ENCODE assay signal across 19 mouse cellular contexts in genomic region chr8:95391101-95391500, GRCm38 (mm10). TPM values are rescaled to one million over a fixed set of nuclear protein-coding genes. Genes with fewer than 3 reads are reported as not detected.
DNase-seq lines count a peak whose midpoint lies in the region; ATAC-seq and TF ChIP-seq lines count a peak whose summit lies in the region.
"Had no signal": no experiment of that assay in that cellular context is flagged by ENCODE, and none has a peak within 500 bp of the region (broad histone marks: within the 10 kb centered on the region; RNA-seq: fewer than 3 reads in every experiment).

No protein-coding gene starts in this region.

- H3K4me2 ChIP-seq in heart, embryonic 15.5 days: no peak overlapping the region
- no peak overlapping the region for H3K4me2 ChIP-seq in kidney, embryonic 16.5 days (replicated peaks; ENCODE audit: low read depth, low read length)
- H3K4me2 ChIP-seq: embryonic facial prominence, embryonic 15.5 days; forebrain, embryonic 15.5 days; hindbrain, embryonic 13.5 days had no signal

- no peaks in the 10 kb centered on the region for H3K9me3 ChIP-seq in heart, embryonic 15.5 days (replicated peaks)
- no peaks in the 10 kb centered on the region for H3K9me3 ChIP-seq in kidney, embryonic 16.5 days (ENCODE audit: low read length)
- H3K9me3 ChIP-seq: embryonic facial prominence, embryonic 15.5 days; forebrain, embryonic 15.5 days; G1E; hindbrain, embryonic 13.5 days had no signal

- no peak for TF ChIP-seq POLR2A in heart, adult 2 months (IDR thresholded peaks at IDR 0.05; ENCODE audit: insufficient read depth, low read depth, low read length)

- WGBS in heart, embryonic 15.5 days: 68% methylated on average over 7 of the region's 7 CpGs
- 63% methylated on average over 7 of the region's 7 CpGs for WGBS in heart, adult 2 months
- 51% methylated on average over 7 of the region's 7 CpGs for WGBS in kidney, embryonic 16.5 days

- no peak for ATAC-seq in heart, embryonic 15.5 days (replicated peaks; ENCODE audit: insufficient number of reproducible peaks, insufficient read depth, low FRiP score, low read depth)
- no peak for ATAC-seq in kidney, embryonic 16.5 days (ENCODE audit: low FRiP score, low TSS enrichment)
- ATAC-seq: forebrain, embryonic 15.5 days; hindbrain, postnatal 0 days had no signal

- H3K27me3 ChIP-seq in heart, embryonic 15.5 days: no peaks in the 10 kb centered on the region
- H3K27me3 ChIP-seq in heart, adult 2 months (ENCODE audit: control insufficient read depth, insufficient read depth, low read length): no peaks in the 10 kb centered on the region
- H3K27me3 ChIP-seq in kidney, embryonic 16.5 days (ENCODE audit: insufficient read depth, low read length): no peaks in the 10 kb centered on the region
- H3K27me3 ChIP-seq in splenic B cell, adult 2 months (ENCODE audit: control insufficient read depth, insufficient read depth, low read length, poor library complexity, severe bottlenecking): no peaks in the 10 kb centered on the region
- H3K27me3 ChIP-seq: embryonic facial prominence, embryonic 15.5 days; forebrain, embryonic 15.5 days; hindbrain, embryonic 13.5 days had no signal

- H3K9ac ChIP-seq in heart, embryonic 15.5 days: no peak overlapping the region
- no peak overlapping the region for H3K9ac ChIP-seq in heart, adult 2 months (ENCODE audit: low read depth, low read length)
- no peak overlapping the region for H3K9ac ChIP-seq in kidney, embryonic 16.5 days (replicated peaks; ENCODE audit: low read length)
- H3K9ac ChIP-seq: embryonic facial prominence, embryonic 15.5 days; forebrain, embryonic 15.5 days; hindbrain, embryonic 13.5 days had no signal

- peaks cover 25% of the 10 kb centered on the region for H3K4me1 ChIP-seq in heart, embryonic 15.5 days (replicated peaks)
- H3K4me1 ChIP-seq in heart, adult 2 months (ENCODE audit: control insufficient read depth, insufficient read depth, low read length): peaks cover 25% of the 10 kb centered on the region
- H3K4me1 ChIP-seq in kidney, embryonic 16.5 days (ENCODE audit: insufficient read depth, low read length): peaks cover 12% of the 10 kb centered on the region
- H3K4me1 ChIP-seq: forebrain, embryonic 15.5 days had no signal

- H3K27ac ChIP-seq in heart, embryonic 15.5 days: 0 out of 2 replicates have a peak overlapping the region, but pooled peaks have one; percentile 7
- H3K27ac ChIP-seq in heart, adult 2 months: no peak overlapping the region; the same call in 1 of the 2 replicates
- peak overlapping the region; percentile 65; the same call in 1 of the 2 replicates for H3K27ac ChIP-seq in kidney, embryonic 16.5 days (ENCODE audit: low read length)
- H3K27ac ChIP-seq: forebrain, embryonic 15.5 days; hindbrain, embryonic 13.5 days; hindbrain, postnatal 0 days had no signal

- H3K4me3 ChIP-seq in heart, embryonic 15.5 days: no peak overlapping the region
- no peak overlapping the region for H3K4me3 ChIP-seq in heart, adult 2 months
- no peak overlapping the region for H3K4me3 ChIP-seq in kidney, embryonic 16.5 days (ENCODE audit: low read length)
- H3K4me3 ChIP-seq: embryonic facial prominence, embryonic 15.5 days; erythroblast, embryonic 14.5 days; forebrain, embryonic 15.5 days; hindbrain, embryonic 13.5 days had no signal

- intact Hi-C loops in heart, adult 2 months (cut with DNase I): loop anchor here (5.0 kb wide), 1 partner anchor 36 kb away; no protein-coding TSS in a partner anchor

- TF ChIP-seq CTCF in heart, adult 2 months (IDR thresholded peaks at IDR 0.05): no peak

- no peak for DNase-seq in heart, adult 2 months
- DNase-seq in kidney, adult 18-20 months: no peak
- peak; percentile 29 to 35 for DNase-seq in B cell, adult 2 months
- DNase-seq in splenic B cell, adult 2 months (ENCODE audit: low read depth, low spot score): peak; percentile 79
- DNase-seq: adrenal gland, adult 8-10 months; adrenal gland, postnatal 36 days; cerebellum, adult 8-10 months; cerebellum, postnatal 14 days; embryo, embryonic 11 days; gastrocnemius, postnatal 36 days; heart, adult 11 months had no signal

- H3K79me2 ChIP-seq in heart, adult 2 months (replicated peaks; ENCODE audit: control insufficient read depth, insufficient read depth, low read length): no peaks in the 10 kb centered on the region

- no peak for TF ChIP-seq EP300 in heart, adult 2 months (IDR thresholded peaks at IDR 0.05; ENCODE audit: insufficient read depth, low read depth, low read length)

- no peaks in the 10 kb centered on the region for H3K36me3 ChIP-seq in heart, embryonic 15.5 days
- H3K36me3 ChIP-seq in heart, adult 2 months (ENCODE audit: control insufficient read depth, insufficient read depth, low read length): no peaks in the 10 kb centered on the region
- no peaks in the 10 kb centered on the region for H3K36me3 ChIP-seq in kidney, embryonic 16.5 days (ENCODE audit: insufficient read depth, low read length)
- H3K36me3 ChIP-seq in splenic B cell, adult 2 months (ENCODE audit: control insufficient read depth, insufficient read depth, low read length, poor library complexity, severe bottlenecking): no peaks in the 10 kb centered on the region
- H3K36me3 ChIP-seq: embryonic facial prominence, embryonic 15.5 days; forebrain, embryonic 15.5 days; G1E; hindbrain, embryonic 13.5 days had no signal

RNA-seq across cellular contexts. Expression of gene Mmp15, which starts 39.0 kb away (rescaled TPM):
- 35.2 and 42.8 TPM in 2 replicates for polyA plus RNA-seq in heart, embryonic 15.5 days (2015; fragmentation: Nextera tagmentation; extraction: Ambion mirVana)
- 10 to 100 TPM; 53.4 to 67.5 TPM for total RNA-seq in heart, adult 2 months (2021)
- 56.7 and 58.4 TPM in 2 replicates for polyA plus RNA-seq in heart, adult 2 months (2012; rRNA removed)
- polyA plus RNA-seq in kidney, embryonic 16.5 days (2015; fragmentation: Nextera tagmentation; extraction: Ambion mirVana): 8.9 and 9.4 TPM in 2 replicates

RNA-seq across cellular contexts. Expression of gene Cfap20, which starts 43.6 kb away (rescaled TPM):
- 146 and 147 TPM in 2 replicates for polyA plus RNA-seq in heart, embryonic 15.5 days (2015; fragmentation: Nextera tagmentation; extraction: Ambion mirVana)
- 10 to 100 TPM; 21.8 to 24.2 TPM for total RNA-seq in heart, adult 2 months (2021)
- polyA plus RNA-seq in heart, adult 2 months (2012; rRNA removed): 27.4 and 35.2 TPM in 2 replicates
- polyA plus RNA-seq in kidney, embryonic 16.5 days (2015; fragmentation: Nextera tagmentation; extraction: Ambion mirVana): 145 and 147 TPM in 2 replicates

RNA-seq across cellular contexts. Expression of gene Usb1, which starts 59.0 kb away (rescaled TPM):
- polyA plus RNA-seq in heart, embryonic 15.5 days (2015; fragmentation: Nextera tagmentation; extraction: Ambion mirVana): 26.7 and 32.0 TPM in 2 replicates
- total RNA-seq in heart, adult 2 months (2021): 10 to 100 TPM; 12.2 to 15.2 TPM
- polyA plus RNA-seq in heart, adult 2 months (2012; rRNA removed): 23.9 and 31.1 TPM in 2 replicates
- 59.0 and 61.7 TPM in 2 replicates for polyA plus RNA-seq in kidney, embryonic 16.5 days (2015; fragmentation: Nextera tagmentation; extraction: Ambion mirVana)

RNA-seq across cellular contexts. Expression of gene Zfp319, which starts 59.4 kb away (rescaled TPM):
- polyA plus RNA-seq in heart, embryonic 15.5 days (2015; fragmentation: Nextera tagmentation; extraction: Ambion mirVana): 4.9 and 7.3 TPM in 2 replicates
- total RNA-seq in heart, adult 2 months (2021): 1 to 10 TPM; 7.6 to 8.1 TPM
- 5.5 and 7.3 TPM in 2 replicates for polyA plus RNA-seq in heart, adult 2 months (2012; rRNA removed)
- 9.5 and 10.3 TPM in 2 replicates for polyA plus RNA-seq in kidney, embryonic 16.5 days (2015; fragmentation: Nextera tagmentation; extraction: Ambion mirVana)

Comparison
In these comparisons a context has a peak if more than half of its experiments do, and no peak if none do; other contexts are left out.
1. DNase-seq: peak in B cell, adult 2 months (2 of 2) and splenic B cell, adult 2 months (single experiment); none in heart, adult 2 months (0 of 2) and kidney, adult 18-20 months (single experiment).